Mouse (Mus musculus) G1E (cell line): ENCODE data around the gene Arap2.

Source experiments
- CTCF ChIP-seq: IDR thresholded peaks from 2 replicates; pipeline ENCODE4 v1.5.1; 2012; ENCODE audit warnings: low read depth, low read length, inconsistent platforms, mixed read lengths
- GATA1 ChIP-seq: IDR thresholded peaks from 2 replicates; pipeline ENCODE4 v1.6.1; 2012; ENCODE audit warnings: borderline replicate concordance, low read length, inconsistent platforms, mixed read lengths
- GATA2 ChIP-seq: IDR thresholded peaks from 2 replicates; pipeline ENCODE4 v1.6.1; 2012; ENCODE audit warnings: low read depth, low read length, inconsistent platforms, borderline replicate concordance
- POLR2AphosphoS5 ChIP-seq: IDR thresholded peaks from 2 replicates; pipeline ENCODE4 v1.6.1; 2012; ENCODE audit warnings: low read depth, low read length, inconsistent platforms; ENCODE audit not compliant: insufficient replicate concordance
- TAL1 ChIP-seq: conservative IDR thresholded peaks from 2 replicates; pipeline ENCODE4 v1.6.1; 2012; ENCODE audit warnings: low read depth, low read length, inconsistent platforms, mixed read lengths

- TF ChIP-seq CTCF (no peak), TAL1 (no peak), GATA1 (no peak), POLR2AphosphoS5 (no peak), GATA2 (no peak)
Measured at GRCm38 (mm10) chr5:62777804-62778203, 11.8 kb upstream of the Arap2 start.
